Mouse (Mus musculus) CD4-positive naive resting alpha-beta T cell, adult 57 days (primary cell): ENCODE results near the gene Dcaf10. TPM values are rescaled to one million over a fixed set of nuclear protein-coding genes. Genes with fewer than 3 reads are reported as not detected.

Experiments
- total RNA-seq: library from RNA; stranded (reverse); gene quantifications from one replicate; pipeline ENCODE4 v1.2.4, GENCODE M21; 2023

Gene Dcaf10
- total RNA-seq = 21.8 TPM

DNA sequence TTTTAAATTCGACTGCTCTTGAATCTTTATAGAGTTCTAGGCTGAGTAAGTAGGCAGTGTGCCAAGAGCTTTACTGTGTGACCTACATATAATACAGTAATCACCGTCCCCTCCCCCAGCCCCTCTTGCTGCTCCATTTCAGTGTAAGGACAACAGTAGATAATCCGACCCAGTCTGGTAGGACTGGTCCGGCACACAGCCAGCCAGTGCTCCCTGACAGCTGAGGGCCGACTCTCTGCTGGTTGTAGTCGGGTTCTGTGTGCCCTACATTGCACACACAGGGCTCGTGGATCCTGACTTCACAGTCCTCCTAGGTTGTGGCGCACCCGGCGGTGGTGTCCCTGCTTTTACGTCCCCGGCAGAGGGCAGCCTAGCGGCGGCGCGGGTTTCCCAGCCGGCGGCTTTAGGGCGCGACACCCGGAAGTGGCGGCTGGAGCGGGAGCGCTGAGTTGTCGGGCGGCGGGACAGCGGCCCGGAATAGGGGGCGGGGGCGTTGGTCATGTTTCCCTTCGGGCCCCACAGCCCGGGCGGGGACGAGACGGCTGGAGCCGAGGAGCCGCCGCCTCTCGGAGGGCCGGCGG, at the start of gene Dcaf10:
Gene Dcaf10 (plus strand): TSS at position 433 of the 581 bp plus-strand sequence.

DNA sequence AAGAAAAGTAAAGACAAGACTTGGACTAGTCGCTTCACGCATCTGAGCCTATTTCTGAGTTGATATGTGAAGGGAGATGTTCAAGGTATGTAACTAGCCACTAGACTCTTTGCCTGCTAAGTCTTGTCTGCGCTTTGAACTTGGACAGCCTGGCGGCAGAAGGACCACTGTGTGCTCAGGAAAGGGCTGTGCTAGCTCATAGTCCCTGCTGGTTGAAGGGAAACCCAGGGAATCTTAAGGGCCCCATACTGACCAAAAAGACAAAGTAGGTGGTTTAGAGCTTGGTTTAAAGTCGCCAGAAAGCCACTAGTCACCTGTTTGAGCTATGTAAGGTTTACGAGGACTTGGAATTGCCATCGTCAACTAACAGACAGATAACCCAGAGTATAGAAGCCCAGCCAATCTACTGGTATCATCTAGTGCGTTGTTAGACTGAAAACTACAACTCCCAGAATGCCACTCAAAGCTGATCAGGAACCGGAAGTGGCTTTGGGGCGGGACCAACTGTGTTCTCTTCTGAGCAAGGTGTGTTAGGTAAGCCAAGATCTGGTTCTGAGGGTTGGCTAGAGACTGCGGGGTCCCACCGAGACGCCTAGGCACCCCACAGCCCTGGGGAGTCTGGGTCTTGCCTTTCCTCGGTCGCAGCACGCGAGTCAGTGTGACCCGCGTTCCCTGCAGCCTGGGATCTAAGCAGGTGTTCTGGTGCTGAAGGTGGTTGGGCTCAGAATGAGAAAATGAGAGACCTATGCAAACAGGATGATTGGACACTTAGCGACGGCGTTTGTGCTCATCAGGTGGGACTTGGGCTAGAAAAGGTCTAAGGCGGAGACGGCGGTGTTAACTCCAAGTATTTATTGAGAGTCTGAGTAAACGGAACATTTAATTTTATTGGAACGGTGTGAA, 45.0 kb upstream of the Dcaf10 start, which contains the start of gene Trmt10b:
Gene Trmt10b (plus strand): TSS at position 466 of the 903 bp plus-strand sequence.

GRCm38 (mm10) chr4:45342286-45343155, 620 bp downstream of the Dcaf10 start, which contains the start of gene Exosc3:
Gene Exosc3 (minus strand): TSS chr4:45342732.

DNA sequence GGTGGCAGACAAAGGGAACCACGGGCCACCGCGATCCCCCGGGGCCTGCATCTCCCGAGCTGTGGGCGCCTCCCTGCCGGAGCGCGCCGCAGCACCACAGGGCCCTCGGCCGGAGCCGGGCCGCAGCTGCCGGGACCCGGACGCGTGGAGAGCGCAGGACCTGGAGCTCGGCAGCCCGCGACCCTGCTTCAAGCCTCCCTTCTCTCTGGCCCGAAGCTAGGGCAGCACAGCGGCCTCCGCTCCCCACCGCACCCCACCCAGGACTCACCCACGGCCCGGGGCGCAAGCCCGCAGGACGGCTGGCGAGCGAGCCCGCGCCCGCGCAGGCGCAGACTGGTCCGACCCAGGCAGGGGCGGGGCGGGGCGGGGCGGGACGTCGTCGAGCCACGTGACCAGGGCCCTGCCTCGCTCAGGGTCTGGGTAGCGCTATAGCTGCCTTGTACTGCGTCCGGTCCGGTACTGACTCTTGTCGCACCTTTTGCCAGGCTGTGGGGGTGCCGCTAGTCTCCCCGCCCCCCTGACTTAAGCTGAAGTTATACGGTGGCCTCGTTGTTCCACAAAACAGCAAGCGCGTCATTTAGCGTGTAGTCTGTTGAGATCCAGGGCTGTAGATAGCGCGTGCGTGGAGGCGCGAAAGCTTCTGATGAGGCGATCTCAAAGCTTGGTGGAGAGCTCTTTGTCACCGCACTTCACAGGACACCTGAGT, 66.7 kb downstream of the Dcaf10 start, which contains the start of gene Slc25a51:
Gene Slc25a51 (minus strand): TSS at position 340 of the 706 bp plus-strand sequence.

Other genes with a start within 250 kb of the Dcaf10 start
- 50.6 TPM for gene Tomm5, start 234.0 kb upstream of the Dcaf10 start, total RNA-seq
- gene Frmpd1, start 157.2 kb upstream of the Dcaf10 start, total RNA-seq = 1.1 TPM
- gene Trmt10b, start 45.0 kb upstream of the Dcaf10 start, total RNA-seq = 11.5 TPM
- 43.2 TPM for gene Exosc3, start 631 bp downstream of the Dcaf10 start, total RNA-seq
- 73.4 TPM for gene Slc25a51, start 66.7 kb downstream of the Dcaf10 start, total RNA-seq
- gene Shb, start 190.4 kb downstream of the Dcaf10 start, total RNA-seq = 2.9 TPM